Mouse (Mus musculus) cortical plate, adult 2 months (tissue): ENCODE data around the gene Qsox1.

Source experiments
- CTCF ChIP-seq: fragments of 200-500 bp; IDR thresholded peaks from 2 replicates; pipeline ENCODE4 v1.5.1; 2011; ENCODE audit warnings: mild to moderate bottlenecking, control low read depth, low read length; ENCODE audit not compliant: insufficient read depth; ENCODE audit errors: extremely low read depth
- POLR2A ChIP-seq: fragments of 200-500 bp; IDR thresholded peaks from 2 replicates; pipeline ENCODE4 v1.6.1; 2011; ENCODE audit warnings: mild to moderate bottlenecking, low read length, control low read depth; ENCODE audit not compliant: insufficient read depth; ENCODE audit errors: extremely low read depth

GRCm38 (mm10) chr1:155757621-155758020, 55.1 kb downstream of the Qsox1 start:
- no peak for TF ChIP-seq CTCF
- no peak for TF ChIP-seq POLR2A
